Mouse (Mus musculus): ENCODE data around the gene Scaf4.
"Not testable (repeated sequence)": the region's sequence is repeated elsewhere in the genome, so short reads cannot be mapped to it uniquely, and the experiment has no call there.

The Scaf4 gene

GRCm38 (mm10) chr16:90233702-90234101 is 50.6 kb downstream of the Scaf4 start:
- DNase-seq, result no peak

GRCm38 (mm10) chr16:90231302-90231701 is 53.0 kb downstream of the Scaf4 start:
- no peak for DNase-seq

GRCm38 (mm10) chr16:90229897-90230296 is 54.4 kb downstream of the Scaf4 start:
- DNase-seq, result no peak

GRCm38 (mm10) chr16:90221441-90222070 is 62.7 kb downstream of the Scaf4 start:
- no peak for DNase-seq

GRCm38 (mm10) chr16:90220892-90221431 is 63.3 kb downstream of the Scaf4 start:
- no peak for DNase-seq

GRCm38 (mm10) chr16:90220026-90220891 is 64.0 kb downstream of the Scaf4 start, which contains the start of gene Sod1:
Gene Sod1 (plus strand): TSS chr16:90220754.
- peak; percentile 96 for DNase-seq

GRCm38 (mm10) chr16:90219445-90219844 is 64.9 kb downstream of the Scaf4 start:
- not testable (repeated sequence) for DNase-seq

- no peak for DNase-seq
These were observed 66.4 kb downstream of the Scaf4 start for GRCm38 (mm10) chr16:90217926-90218325.

- DNase-seq, result peak; percentile 51
These were observed 66.9 kb downstream of the Scaf4 start for GRCm38 (mm10) chr16:90217356-90217755.

GRCm38 (mm10) chr16:90216414-90216813 is 67.9 kb downstream of the Scaf4 start:
- peak; percentile 39 for DNase-seq

- not testable (repeated sequence) for DNase-seq
These were observed 68.4 kb downstream of the Scaf4 start for GRCm38 (mm10) chr16:90215879-90216278.

GRCm38 (mm10) chr16:90214731-90215565 is 69.4 kb downstream of the Scaf4 start:
- no peak for DNase-seq

GRCm38 (mm10) chr16:90213477-90214339 is 70.6 kb downstream of the Scaf4 start:
- no peak for DNase-seq

- no peak for DNase-seq
These were observed 72.5 kb downstream of the Scaf4 start for GRCm38 (mm10) chr16:90211767-90212166.

GRCm38 (mm10) chr16:90210717-90211116 is 73.6 kb downstream of the Scaf4 start:
- no peak for DNase-seq

GRCm38 (mm10) chr16:90208996-90209395 is 75.3 kb downstream of the Scaf4 start:
- DNase-seq, result no peak

GRCm38 (mm10) chr16:90204868-90205267 is 79.4 kb downstream of the Scaf4 start:
- DNase-seq, result no peak

GRCm38 (mm10) chr16:90203226-90203962 is 80.9 kb downstream of the Scaf4 start:
- no peak for DNase-seq

GRCm38 (mm10) chr16:90202140-90202539 is 82.2 kb downstream of the Scaf4 start:
- no peak for DNase-seq

- no peak for DNase-seq
These were observed 85.1 kb downstream of the Scaf4 start for GRCm38 (mm10) chr16:90199174-90199573.

- no peak for DNase-seq
These were observed 85.7 kb downstream of the Scaf4 start for GRCm38 (mm10) chr16:90198626-90199025.

Measured in kidney, postnatal 14 days (tissue).